Mouse (Mus musculus) T-helper 17 cell (primary cell): ENCODE results near the gene Haspin.

Experiments used
- in situ Hi-C, 2 experiments: fragments of 300-600 bp; cut with MboI, MseI; formaldehyde crosslinking; loops; 1 replicate in 1 of 2; 2 replicates in 1 of 2; pipeline ENCODE4 v1.15.1; 2025; ENCODE audit warnings: high pct_unique_total_duplicates in 2 of 2

Haspin gene

DNA sequence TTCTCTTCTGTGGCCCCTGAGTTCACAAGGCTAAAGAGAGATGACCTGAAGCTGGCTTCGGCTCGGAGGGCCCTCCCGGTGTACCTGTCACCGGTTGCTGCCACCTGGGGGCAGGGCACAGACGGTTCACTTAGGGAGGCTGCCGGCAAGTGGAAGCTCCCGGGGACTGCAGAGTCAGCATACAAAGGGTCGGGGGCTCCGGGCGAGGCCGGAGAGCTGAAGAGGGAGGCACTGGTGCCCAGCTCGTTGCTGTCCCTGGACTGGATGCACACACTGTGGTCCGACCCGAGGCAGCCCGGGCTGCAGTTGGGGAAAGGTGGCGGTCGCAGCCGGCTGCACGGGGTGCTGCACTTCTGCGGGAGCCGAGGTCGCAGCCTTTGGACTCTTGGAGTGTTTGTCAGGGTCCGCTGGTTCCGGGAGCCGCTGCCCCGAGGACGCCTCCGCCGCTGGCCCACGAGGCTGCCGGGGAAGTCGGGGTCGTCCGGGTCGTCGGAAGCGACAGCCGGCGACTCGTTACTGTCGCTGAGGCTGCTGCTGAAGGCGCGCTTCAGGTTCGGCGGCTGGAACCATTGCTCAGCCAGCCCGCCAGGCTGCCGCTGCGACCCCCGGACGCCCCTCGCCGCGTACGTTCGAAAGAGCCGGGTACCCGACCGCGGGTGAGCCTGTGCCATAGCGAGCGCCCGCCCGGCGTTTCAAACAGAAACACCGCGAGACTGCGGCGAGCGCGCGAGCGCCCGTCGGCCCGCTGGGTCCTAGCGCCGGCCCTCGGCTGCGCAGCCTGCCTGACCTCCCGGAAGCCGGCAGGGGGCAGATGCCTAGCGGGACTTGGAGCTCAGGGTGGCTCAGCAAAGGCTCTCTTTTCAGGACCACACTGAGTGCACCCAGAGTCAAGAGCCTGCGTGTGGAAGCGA, at the start of gene Haspin:
Gene Haspin (minus strand): TSS at position 704 of the 911 bp plus-strand sequence.
- in situ Hi-C loops = loop anchor here in 1 of 2 experiments (10.0 kb wide), 1 partner anchor 63 kb away; no protein-coding TSS in a partner anchor

DNA sequence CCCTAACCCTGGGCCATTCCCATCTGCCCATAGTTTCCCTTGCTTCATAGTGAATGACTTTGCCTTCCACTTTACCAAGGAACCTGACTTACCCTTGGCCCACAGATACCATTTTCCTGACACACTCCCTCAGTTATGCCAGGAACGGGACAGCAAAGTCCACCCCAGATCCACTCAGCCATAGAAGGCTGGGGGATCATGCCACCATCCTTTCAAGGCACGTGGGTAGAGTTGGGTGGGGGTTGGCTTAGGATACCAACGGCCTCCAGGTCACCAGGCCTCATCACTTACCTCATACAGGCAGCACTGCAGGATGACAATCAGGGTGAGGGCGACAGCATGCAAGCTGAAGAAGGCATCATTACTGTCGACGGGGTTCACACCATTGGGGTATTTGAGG, 49.1 kb upstream of the Haspin start:
- in situ Hi-C loops = loop anchor here in 1 of 2 experiments (25.0 kb wide), 1 partner anchor 975 kb away; the partner anchor contains the start of genes 4933427D14Rik, Gm43951, Med31 and Txndc17

DNA sequence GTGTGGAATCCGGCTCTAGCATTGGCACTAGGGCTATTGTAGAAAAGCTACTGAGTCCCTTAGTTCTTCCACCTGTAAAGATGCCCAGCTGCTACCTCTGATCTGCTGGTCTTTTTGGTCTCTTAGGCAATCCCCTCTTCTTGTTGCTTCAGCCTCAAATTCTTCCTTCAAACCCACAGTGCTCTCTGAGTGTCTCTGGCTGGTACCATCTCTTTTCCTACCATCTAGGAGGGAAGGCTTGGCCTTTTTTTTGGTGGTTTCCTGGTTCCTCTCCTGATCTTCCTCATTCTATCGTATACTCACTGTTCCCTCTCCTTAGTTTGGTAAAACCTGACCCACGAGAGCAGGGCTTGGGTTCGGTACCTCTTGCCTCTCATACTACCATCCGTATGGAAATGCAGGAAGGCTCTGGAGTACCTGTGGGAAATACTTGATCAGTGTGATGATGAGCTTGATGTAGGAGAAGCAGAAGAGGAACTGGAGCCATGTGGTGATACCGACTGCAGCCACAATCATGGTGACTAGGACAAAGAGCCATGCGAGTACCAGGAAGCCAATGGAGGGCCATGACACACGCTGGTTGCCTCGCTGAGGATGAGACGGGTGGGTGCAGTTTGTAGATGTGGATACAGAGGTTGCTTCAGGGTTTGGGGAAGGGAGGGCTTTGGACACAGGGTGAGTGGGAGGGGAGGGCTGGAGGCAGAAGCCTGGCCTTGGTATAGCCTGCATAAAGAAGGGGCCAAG, 48.0 kb upstream of the Haspin start:
- in situ Hi-C loops = loop anchor here in 1 of 2 experiments (25.0 kb wide), 1 partner anchor 974 kb away; the partner anchor contains the start of genes 4933427D14Rik, Gm43951, Med31 and Txndc17

DNA sequence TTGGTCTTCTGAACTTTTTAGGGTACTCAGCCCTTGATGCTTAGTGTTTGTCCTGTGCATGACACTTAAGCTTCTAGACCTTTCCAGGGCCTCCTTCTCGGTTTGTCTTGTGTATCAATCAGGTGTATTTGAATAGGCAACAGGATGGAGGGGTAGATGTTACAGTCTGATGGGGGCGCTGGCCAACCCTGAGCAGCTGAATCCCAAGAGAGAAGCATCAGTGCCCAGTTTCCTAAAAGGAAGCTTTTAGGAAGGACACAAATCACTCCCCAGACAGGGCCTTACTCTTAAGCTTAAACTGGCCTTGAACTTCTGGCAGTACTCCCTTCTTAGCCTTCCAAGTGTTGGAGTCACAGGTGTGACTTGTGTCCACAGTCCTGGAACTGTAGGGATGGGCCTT, 39.8 kb upstream of the Haspin start:
- in situ Hi-C loops = loop anchor here in 1 of 2 experiments (25.0 kb wide), 1 partner anchor 966 kb away; the partner anchor contains the start of genes 4933427D14Rik, Gm43951, Med31 and Txndc17

DNA sequence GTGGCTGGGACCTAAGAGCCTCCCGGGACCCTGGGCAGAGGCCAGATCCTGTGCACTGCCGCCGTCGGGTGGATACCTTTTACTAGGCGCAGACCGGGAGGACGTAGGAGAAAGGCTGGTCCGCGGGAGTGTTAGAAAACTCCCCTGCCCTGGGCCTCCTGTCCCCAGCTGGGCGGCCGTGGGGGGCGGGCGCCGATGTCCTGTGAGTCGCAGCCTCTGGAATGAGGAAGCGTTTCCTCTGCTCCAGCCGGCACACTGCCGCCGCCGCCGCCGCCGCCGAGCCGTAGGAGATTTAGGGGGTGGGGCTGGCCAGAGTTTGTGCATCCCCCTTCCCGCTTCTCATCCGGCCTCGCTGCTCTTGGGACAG, 39.4 kb upstream of the Haspin start:
- in situ Hi-C loops = loop anchor here in 1 of 2 experiments (25.0 kb wide), 1 partner anchor 965 kb away; the partner anchor contains the start of genes 4933427D14Rik, Gm43951, Med31 and Txndc17

DNA sequence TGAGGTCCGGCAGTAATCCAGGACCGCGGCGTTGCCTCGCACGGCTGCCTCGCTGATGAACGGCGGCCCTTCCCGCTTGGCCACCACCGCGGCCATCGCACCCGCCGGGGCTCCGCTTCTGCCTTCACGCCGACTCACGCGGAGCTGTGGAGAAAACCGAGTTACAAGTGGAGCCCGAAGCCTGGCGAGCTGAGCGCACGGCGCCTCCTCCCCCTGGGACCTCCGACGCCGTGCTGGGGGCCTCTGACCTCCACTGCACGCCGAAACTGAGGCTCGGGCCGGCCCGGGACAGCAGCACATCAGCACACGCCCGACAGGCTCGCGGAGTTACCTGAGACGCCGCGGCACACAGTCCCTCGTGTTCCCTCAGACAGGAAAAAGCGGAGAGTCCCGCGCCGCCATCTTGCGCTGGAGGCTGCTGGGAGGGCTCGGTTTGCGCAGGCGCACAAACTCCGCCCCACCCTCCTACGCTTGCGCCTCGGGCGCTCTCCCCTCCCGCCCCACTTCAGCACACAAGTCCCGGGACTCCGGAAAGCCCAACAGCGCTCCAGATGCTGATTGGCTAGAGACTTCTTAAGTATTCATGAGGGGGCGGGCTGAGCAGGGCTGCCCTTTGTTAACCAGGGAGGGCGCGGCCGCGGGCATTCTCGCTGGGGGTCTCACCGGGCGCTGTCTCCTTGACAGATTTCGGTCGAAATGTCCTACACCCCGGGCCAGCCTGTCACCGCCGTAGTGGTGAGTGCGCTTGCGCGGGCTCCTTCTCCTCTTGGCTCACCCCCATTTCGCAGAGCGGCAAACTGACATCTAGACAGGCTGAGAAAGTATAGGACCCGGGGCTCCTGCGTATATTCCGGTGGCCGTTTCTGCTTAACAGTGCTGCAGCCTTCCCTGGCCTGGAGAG, 38.8 kb upstream of the Haspin start, which contains the start of the genes Emc6 and Tax1bp3:
Gene Emc6 (minus strand): TSS at position 430 of the 901 bp plus-strand sequence.
Gene Tax1bp3 (plus strand): TSS at position 476 of the 901 bp plus-strand sequence.
- in situ Hi-C loops = loop anchor here in 1 of 2 experiments (25.0 kb wide), 1 partner anchor 965 kb away; the partner anchor contains the start of genes 4933427D14Rik, Gm43951, Med31 and Txndc17

DNA sequence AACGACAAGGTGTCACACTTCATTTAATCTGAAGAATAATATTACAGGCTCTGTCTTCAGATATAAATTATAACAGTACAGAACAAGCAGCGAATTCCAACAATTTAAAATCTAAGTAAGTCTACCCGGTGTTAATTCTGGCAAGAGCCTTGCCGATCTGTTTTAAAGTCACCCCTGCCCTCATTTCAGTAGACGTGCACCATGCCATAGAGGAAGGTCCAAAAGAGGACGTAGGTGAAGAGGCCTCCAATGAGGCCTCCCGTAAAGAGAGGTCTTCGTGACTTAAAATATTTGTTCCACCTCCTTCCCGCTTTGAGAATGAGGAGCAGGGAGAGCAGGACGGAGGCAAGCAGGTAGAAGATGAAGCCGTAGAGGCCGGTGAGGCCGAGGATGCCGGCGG, 38.1 kb upstream of the Haspin start:
- in situ Hi-C loops = loop anchor here in 1 of 2 experiments (25.0 kb wide), 1 partner anchor 964 kb away; the partner anchor contains the start of genes 4933427D14Rik, Gm43951, Med31 and Txndc17

DNA sequence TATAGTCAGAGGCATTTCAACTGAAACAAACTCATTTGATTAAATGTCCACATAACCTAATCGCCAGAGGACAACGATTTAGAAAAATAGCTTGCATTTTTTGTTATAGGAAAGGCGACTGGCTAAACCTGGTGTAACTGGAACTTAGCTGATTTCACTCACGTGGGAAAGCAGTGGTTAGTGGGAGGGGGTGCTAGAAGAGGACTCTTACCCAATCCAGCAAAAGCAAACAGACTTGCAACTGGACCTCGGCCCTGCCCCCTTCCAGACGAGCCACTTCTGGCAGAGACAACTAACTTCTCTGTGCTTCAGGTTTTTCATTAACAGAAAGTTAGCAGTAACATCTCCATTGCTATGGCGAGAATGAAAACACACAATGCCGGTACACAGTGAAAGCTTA, 37.5 kb upstream of the Haspin start:
- in situ Hi-C loops = loop anchor here in 1 of 2 experiments (25.0 kb wide), 1 partner anchor 963 kb away; the partner anchor contains the start of genes 4933427D14Rik, Gm43951, Med31 and Txndc17

DNA sequence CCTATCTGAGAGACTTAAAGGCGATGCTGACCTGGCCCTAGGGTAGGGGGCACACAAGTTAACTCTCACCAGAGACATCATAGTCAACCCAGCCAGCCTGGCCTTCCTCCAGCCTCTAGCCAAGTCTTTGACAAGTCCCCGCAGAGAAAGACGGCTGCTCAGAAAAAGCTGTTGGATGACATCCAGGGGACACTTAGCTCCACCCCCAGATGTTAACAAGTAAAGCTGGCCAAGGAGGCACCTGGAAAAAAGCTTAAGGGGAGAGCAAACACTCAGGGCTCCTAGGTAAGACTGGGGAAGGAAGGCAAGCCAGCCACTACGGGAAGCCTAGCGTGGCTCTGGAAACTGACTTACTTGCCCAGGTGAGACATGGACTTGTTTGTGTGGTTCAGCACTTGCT, 34.1 kb upstream of the Haspin start:
- in situ Hi-C loops = loop anchor here in 1 of 2 experiments (5.0 kb wide), 1 partner anchor 40 kb away; no protein-coding TSS in a partner anchor

DNA sequence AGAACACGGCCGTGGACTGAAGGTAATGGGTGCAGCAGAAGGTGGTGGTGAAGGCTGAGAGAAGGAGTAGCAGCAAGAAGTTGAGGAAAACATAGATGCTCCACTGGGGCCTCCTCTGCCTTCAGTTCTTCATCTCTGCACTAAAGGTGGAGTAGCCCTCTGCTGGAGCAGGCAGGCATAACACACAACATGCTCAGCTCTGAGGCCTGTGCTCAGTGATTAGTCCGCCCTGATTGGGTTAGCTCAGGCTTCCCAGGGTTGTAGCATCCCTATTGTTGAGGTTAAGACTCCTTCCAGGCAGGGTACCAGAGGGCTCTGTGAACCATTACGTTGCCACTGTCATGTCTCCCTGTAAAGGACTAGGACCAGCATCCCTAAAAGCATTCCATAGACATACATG, 31.1 kb upstream of the Haspin start:
- in situ Hi-C loops = no loop called here

DNA sequence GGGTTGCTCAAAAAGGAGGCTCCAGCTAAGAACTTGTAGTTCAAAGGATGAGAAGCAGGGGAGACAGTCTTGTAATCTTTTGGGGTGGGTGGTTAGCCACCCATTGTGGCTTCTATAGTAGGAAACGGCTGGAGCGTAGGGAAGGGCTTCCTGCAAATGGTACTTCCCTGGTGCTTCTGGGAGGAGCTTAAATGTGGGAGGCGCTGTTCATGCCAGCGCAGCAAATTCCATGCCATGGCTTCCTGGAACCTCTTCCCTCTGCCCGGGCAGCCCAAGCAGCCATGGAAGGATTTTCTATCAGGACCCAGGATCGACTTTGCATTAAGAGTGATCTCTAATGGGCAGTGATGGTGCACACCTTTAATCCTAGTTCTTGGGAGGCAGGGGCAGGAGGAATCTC, 30.5 kb upstream of the Haspin start:
- in situ Hi-C loops = no loop called here

DNA sequence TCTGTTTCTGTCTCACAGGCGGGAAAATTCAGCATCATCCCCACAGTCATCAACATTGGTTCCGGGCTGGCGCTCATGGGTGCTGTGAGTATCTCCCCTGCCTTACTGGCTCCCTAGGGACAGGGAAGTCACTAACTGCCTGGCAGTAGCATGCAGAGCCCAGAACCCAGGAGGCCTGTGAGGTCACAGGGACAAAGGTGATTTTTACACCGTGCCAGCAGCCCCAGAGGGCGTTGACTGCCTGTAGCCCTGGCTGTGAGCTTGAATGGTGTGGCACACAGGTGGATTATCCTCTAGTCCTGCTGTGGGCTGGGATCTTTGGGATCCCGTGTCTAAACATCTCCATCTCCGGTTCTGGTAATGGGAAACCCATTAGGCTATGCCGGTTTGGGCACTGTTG, 30.0 kb upstream of the Haspin start:
- in situ Hi-C loops = no loop called here

DNA sequence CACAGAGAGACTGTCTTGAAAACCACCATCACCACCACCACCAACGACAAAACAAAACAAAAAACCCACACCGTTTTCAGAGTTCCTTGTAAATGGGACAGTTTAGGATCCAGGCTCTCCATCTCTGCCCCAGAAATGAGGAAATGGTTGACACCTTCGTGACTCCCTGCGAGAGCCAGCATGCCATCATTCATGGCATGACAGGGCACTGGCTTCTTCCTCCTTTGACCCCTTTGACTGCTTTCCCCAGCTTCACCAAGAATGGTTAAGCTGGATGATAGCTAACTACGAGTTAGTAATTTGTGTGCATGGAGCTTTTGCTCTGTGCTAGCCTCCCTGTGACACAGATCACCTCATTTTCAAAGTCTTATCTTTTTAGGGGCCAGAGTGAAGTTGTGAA, 24.2 kb upstream of the Haspin start:
- in situ Hi-C loops = no loop called here

DNA sequence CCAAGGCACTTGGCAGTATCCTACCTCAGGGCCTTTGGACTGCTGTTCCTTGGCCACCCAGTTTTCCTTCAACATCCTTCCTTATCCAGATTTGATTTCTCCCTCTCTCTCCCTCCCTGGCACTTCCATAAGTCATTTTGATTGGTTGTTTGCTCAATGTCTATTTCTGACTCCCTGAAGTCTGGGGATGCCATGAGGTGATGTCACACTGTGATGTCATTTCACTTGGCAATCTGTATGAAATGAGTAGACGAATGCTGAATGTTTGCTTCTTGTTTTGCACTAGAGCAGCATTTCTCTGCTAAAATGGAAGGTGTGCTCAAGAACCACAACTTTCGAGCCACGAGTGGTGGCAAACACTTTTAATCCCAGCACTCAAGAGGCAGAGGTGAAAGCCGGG, 23.5 kb upstream of the Haspin start:
- in situ Hi-C loops = no loop called here

DNA sequence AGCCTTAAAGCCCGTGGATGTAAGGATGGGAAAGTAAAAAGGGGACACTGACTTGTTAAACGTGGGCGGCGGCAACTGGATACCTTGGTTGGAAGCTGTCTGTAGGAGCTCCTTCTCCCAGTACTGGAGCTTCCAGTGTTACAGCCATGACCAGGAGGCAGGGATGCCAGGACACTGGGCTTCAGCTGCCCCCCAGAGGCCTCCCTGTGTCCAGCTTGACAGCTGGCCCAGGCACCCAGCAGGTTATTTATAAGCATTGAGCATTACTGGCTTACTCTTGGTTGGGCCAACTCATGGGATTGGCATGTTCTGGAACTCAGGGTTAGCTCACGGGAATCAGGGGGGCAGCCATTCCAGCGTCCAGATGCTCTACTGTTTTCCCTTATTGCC, 22.7 kb upstream of the Haspin start:
- in situ Hi-C loops = no loop called here

DNA sequence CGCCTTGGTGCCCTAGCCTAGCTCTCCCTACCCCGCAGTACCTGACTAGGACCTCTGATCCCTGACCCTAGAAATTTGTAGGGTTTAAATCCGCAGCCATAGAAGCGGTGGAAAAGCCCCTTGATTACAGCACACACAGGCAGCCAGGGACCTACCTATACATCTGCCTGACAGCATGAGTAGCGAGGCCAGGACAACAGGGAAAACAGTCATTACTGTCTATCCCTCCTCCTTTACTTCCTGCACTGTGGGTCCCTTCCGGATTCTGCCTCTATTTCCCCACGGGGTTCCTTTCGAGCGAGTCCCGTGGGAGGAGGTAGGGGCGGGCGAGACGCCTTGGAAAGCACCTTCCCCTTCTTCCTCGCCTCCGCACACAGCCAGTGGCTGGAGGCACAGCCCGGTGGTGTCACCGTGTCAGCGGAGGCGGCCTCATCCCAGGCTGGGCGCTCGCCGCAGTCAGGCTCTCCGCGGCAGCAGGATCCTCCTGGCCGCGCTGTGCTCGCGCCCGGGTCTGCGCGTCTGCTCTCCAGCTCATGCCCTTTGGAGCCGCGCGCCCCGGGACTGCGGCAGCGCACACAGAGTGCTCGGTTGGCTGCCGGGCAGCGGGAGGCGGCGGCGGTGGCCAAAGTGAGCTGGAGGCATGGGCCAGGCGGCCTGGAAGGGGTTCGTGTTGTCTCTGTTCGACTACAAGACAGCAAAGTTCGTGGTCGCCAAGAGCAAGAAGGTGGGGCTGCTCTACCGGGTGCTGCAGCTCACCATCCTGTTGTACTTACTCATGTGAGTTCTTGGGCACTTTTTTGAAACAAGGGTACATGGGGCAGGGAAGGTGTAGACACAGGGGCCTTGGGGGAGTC, 22.1 kb upstream of the Haspin start, which contains the start of gene P2rx5:
Gene P2rx5 (plus strand): TSS at position 465 of the 854 bp plus-strand sequence.
- in situ Hi-C loops = loop anchor here in 1 of 2 experiments (10.0 kb wide), 1 partner anchor 1215 kb away; no protein-coding TSS in a partner anchor

DNA sequence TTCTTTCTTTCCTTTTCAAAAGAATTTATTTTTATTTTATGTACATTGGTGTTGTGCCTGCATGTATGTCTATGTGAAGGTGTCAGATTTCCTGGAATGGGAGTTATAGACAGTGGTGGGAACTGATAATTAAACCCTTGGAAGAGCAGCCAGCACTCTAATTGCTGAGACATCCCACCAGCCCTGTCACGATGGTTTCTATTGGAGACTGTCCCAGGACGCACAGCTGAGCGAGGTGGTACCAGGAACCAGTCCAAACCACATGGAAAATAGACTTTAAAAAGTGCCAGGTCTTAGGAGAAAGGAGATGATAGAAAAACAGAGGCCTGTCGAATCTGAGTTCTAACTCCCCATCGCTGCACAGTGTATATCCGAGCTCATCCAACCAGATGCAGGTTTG, 17.0 kb upstream of the Haspin start:
- in situ Hi-C loops = loop anchor here in 1 of 2 experiments (10.0 kb wide), 1 partner anchor 1220 kb away; no protein-coding TSS in a partner anchor

DNA sequence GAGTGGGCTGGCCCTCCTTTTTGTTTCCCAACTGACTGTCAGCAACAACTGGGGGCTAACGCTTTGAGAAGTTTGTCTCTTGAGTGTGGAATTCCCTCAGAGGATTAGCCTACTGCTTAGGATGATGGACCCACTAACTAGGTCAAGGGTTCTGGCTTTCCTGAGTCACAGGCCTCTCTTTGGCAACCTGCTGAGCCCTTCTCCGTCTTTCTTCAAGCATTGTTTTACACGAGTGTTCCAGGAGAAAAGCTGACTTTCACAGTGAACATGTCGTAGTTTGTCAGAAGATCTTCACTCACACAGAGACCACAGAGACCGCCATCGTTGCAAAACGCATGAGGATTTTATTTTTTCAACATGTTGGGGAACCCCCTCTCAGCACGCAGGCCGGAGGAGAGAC, 10.1 kb upstream of the Haspin start:
- in situ Hi-C loops = no loop called here

DNA sequence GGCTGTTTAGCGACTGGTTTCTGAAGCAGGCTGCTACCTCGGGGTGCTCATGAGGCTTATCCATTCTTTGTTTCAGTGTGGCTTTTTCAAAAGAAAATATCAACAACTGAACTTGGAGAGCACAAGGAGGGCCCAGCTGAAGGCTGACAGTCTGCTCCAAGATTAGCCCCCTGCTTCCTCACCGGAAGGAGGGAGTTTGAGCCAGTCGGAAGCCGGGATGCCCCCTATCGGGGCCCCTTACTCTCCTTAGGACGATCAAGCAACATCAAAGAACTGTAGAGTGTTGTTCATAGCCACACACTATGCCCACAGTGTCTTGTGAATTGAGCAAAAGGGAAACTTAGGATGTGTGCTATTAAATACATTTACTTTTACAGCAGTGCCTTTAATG, 8.9 kb upstream of the Haspin start:
- in situ Hi-C loops = no loop called here
